Mouse (Mus musculus) layer of hippocampus, postnatal 36 days (tissue): ENCODE results near the gene Tcf20. TPM values are rescaled to one million over a fixed set of nuclear protein-coding genes. Genes with fewer than 3 reads are reported as not detected.
"Not testable (repeated sequence)": the region's sequence is repeated elsewhere in the genome, so short reads cannot be mapped to it uniquely, and the experiment has no call there.

Experiments
- DNase-seq, 2 experiments: peaks; one replicate each; pipeline ENCODE4 v3.0.0; 2022
- total RNA-seq, 2 experiments: library from RNA; stranded (reverse); gene quantifications; 2 replicates each; pipeline ENCODE4 v1.2.3; 2021

Gene Tcf20
- total RNA-seq, 2 experiments from 2014 or later, result 212 to 230 TPM

DNA sequence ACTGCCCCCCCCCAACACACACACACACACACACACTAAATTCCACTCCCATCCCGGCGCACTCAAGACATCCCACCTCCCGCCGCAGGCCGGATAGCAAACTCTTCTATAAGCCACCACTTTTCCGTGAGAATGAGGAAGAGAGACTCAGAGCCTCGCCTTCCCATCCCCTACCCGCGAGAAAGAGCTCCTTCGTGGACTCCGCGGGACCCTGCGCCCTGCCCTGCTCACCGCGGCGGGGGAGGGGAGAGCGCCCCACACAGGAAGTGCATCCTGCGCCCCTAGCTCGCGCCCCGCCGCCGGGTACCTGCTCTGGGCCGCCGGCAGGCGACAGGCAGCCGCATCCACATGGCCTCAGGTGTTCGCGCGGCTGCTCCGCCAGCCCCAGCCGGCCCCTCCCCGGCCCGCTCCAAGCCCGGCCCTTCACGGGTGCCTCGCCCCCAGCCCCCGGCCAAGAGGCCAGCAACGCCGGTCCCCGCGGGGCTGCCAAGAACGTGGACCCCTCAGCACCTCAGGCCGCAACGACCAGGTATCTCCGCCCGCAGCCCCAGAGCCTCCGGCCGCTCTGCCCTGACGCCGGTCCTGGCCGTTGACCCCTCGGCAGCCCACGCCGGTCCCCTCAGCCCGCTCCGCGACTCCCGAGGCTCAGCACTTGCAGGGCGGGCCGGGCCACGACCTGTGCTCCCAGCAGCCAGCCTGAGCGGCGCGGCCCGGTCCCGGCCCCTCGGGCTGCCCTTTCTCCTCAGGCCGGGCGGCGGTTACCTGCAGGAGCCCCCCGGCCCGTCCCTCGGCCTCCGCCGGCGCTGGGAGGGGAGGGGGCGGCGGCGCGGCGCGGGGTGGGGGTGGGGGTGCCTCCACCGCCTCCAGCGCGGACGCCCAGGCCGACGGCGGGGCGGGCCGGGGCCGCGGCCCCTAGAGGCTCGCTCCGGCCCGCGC lies 88.7 kb downstream of the Tcf20 start:
- DNase-seq, result no peak

GRCm38 (mm10) chr15:82898141-82898739 lies 89.4 kb downstream of the Tcf20 start:
- DNase-seq, result no peak

- no peak for DNase-seq
Observed at GRCm38 (mm10) chr15:82896336-82896735, 91.3 kb downstream of the Tcf20 start.

GRCm38 (mm10) chr15:82890470-82890869 lies 97.2 kb downstream of the Tcf20 start:
- DNase-seq, result no peak

DNA sequence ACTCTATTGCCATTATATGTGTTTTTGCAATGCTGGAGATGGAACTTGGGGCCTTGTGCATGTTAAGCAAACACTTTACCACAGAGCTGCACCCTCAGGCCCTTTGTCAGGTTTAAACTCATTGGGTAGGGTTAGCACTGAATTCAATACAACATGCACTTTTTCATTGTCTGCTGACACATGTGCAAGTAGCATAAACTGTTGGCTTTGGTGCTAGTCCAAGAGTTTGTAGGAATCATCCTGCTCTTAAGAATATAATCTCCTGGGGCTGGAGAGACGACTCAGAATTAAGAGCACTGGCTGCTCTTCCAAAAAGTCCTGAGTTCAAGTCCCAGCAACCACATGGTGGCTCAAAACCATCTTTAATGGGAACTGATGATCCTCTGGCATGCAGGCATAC lies 98.2 kb downstream of the Tcf20 start:
- DNase-seq, result no peak

- DNase-seq, result no peak
Observed at GRCm38 (mm10) chr15:82888466-82888865, 99.2 kb downstream of the Tcf20 start.

GRCm38 (mm10) chr15:82877309-82877708 lies 110.4 kb downstream of the Tcf20 start:
- no peak for DNase-seq

GRCm38 (mm10) chr15:82876863-82877262 lies 110.8 kb downstream of the Tcf20 start:
- DNase-seq, result no peak

GRCm38 (mm10) chr15:82872037-82872436 lies 115.6 kb downstream of the Tcf20 start:
- no peak for DNase-seq

DNA sequence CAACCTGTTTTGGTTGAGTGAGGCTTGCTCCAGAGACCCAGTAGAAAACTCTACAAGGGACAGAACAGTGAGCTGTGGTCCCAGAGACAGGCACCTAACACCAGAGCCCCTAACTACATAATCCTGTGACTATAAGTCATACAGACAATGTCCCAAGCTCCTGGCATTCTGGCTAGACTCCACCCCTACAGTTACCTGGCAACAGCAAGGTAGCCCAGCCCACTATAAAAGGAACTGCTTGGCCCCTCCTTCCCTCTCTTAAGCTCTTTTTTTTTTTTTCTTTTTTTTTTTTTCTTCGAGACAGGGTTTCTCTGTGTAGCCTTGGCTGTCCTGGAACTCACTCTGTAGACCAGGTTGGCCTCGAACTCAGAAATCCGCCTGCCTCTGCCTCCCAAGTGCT lies 121.4 kb downstream of the Tcf20 start:
- DNase-seq, result not testable (repeated sequence)

- DNase-seq, result no peak
Observed at GRCm38 (mm10) chr15:82863674-82864073, 124.0 kb downstream of the Tcf20 start.

- DNase-seq, result peak in 1 of 2 experiments; percentile 24
Observed at GRCm38 (mm10) chr15:82856652-82857378, 130.9 kb downstream of the Tcf20 start.

DNA sequence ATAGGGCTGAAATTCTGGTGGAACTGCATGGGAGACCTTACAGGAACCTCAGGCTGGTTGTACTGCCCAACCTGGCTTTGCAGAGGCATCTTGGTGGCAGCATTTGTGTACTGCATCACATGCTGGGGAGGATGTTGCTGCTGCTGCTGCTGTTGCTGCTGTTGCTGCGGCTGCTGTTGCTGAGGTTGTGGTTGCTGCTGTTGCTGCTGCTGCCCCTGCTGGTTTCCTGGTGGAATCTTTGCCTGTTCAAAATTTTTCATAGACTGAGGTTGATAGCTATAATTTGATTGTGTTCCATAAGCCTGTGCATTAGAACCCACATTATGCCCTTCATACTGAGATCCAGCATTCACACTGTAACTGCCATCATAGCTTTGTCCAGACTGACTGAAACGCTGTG lies 131.6 kb downstream of the Tcf20 start:
- no peak for DNase-seq

GRCm38 (mm10) chr15:82839146-82839545 lies 148.5 kb downstream of the Tcf20 start:
- DNase-seq, result no peak

DNA sequence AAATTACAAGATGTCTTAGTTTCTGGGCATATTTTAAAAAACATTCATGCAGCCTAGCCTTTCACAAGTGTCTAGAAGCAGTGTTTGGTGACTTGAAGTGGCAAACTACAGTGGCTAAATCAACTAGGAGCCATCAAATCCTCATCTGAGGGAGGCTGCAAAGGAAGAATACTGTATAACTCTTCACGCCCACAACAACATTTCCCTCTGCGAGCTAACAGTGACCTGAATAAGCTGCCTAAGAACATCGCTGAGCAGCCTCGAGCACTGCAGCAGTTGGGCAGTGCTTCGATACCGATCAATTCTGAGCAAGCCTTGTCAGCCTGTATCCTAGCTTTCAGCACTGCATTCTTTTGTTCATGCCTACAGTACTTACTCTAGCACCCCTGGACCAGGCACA lies 157.8 kb downstream of the Tcf20 start:
- no peak for DNase-seq

GRCm38 (mm10) chr15:82825866-82826265 lies 161.8 kb downstream of the Tcf20 start:
- DNase-seq, result no peak

GRCm38 (mm10) chr15:82822347-82822746 lies 165.3 kb downstream of the Tcf20 start:
- DNase-seq, result no peak

DNA sequence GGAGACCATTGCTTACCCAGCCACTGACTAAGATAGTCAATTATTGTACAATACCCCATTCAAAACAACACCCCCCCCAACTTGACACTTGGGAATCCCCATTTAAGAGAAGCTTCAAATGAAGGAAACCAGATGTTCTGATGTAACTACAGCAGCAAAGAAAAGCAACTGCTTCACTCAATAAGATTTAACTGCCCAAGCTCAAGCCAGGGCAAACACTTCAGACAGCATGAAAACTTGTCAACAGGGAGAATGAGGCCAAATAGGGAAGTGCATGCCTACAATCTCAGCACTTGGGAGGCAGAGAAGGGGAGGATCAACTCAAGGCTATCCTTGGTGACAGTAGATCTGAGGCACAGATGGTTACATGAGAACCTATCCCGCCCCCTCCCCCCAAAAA lies 166.0 kb downstream of the Tcf20 start:
- no peak for DNase-seq

GRCm38 (mm10) chr15:82815296-82815695 lies 172.4 kb downstream of the Tcf20 start:
- DNase-seq, result no peak

- peak; percentile 32 to 61 for DNase-seq
Observed at GRCm38 (mm10) chr15:82814806-82815205, 172.9 kb downstream of the Tcf20 start.

- no peak for DNase-seq
Observed at GRCm38 (mm10) chr15:82814321-82814720, 173.4 kb downstream of the Tcf20 start.

DNA sequence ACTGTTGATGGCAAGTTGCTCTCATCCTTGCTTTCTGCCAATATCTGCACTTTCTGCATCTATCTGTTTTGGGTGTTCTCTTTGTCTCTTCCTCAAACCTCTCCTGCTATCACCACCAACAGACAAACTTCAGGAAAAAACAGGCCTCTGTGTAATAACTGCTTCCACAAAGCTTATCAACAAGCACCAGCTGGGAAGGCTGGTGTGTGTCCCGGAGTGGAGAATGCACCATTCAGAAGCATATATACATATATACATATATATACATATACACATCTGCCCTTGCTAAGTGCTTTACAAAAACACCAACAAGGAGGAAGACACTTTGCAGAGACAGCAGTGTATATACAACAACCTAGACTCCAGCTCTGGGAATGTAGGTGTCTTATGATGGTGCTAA lies 177.1 kb downstream of the Tcf20 start:
- no peak for DNase-seq

DNA sequence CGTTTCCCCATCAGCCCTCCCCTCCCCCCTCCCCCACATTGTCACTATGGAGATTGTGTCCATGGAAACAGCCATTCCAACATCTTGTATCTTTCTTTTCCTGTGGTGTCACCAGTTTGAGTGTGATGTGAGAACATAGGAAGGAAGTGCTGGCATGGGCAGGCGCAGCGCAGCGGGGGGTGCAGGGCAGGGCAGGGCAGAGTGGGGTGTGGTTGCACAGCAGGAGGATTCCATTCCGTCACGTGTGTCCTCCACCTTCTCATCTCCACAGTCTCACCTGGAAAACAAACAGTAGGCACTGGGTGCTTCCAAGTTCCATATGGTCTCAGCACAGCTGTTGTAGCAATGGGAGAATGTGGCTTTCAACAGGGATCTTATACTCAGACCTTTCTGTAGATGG lies 178.2 kb downstream of the Tcf20 start:
- no peak for DNase-seq
